Mouse (Mus musculus) kidney, postnatal 0 days (tissue): Measurements from ENCODE around the gene Il20ra. TPM values are rescaled to one million over a fixed set of nuclear protein-coding genes. Genes with fewer than 3 reads are reported as not detected.
A peak's percentile ranks its signal among the peaks of the same experiment; 100 is the strongest.

Experiments used
- ATAC-seq: fragments of 200-750 bp; cut with Nextera tagmentation; replicated peaks from 2 replicates; pipeline ENCODE4 v1.8.0; 2017; ENCODE audit warnings: low read depth, moderate number of reproducible peaks, moderate TSS enrichment, moderate library complexity; ENCODE audit not compliant: low FRiP score
- DNase-seq: peaks from one replicate; pipeline ENCODE4 v3.0.0-alpha.2; 2016; ENCODE audit warnings: low spot score
- H3K27ac ChIP-seq: fragments of 300-500 bp; sonication (generic); 2 replicates; pipeline ENCODE4 v1.5.1; 2014; ENCODE audit warnings: mild to moderate bottlenecking
- H3K27me3 ChIP-seq: fragments of 300-500 bp; sonication (generic); 2 replicates; pipeline ENCODE4 v1.6.1; 2014; ENCODE audit warnings: low read length, mixed read lengths; ENCODE audit not compliant: insufficient read depth
- H3K36me3 ChIP-seq: fragments of 300-500 bp; sonication (generic); 2 replicates; pipeline ENCODE4 v1.6.1; 2014; ENCODE audit warnings: low read length, mixed read lengths; ENCODE audit not compliant: insufficient read depth
- H3K4me1 ChIP-seq: fragments of 300-500 bp; sonication (generic); replicated peaks from 2 replicates; pipeline ENCODE4 v1.6.1; 2014; ENCODE audit warnings: antibody characterized with exemption, low read length, mixed read lengths; ENCODE audit not compliant: insufficient read depth
- H3K4me2 ChIP-seq: fragments of 300-500 bp; sonication (generic); 2 replicates; pipeline ENCODE4 v1.6.1; 2014; ENCODE audit warnings: mild to moderate bottlenecking, low read length, moderate library complexity, mixed read lengths
- H3K4me3 ChIP-seq: fragments of 300-500 bp; sonication (generic); replicated peaks from 2 replicates; pipeline ENCODE4 v1.5.1; 2014; ENCODE audit warnings: low read depth, low read length
- H3K9ac ChIP-seq: fragments of 300-500 bp; sonication (generic); 2 replicates; pipeline ENCODE4 v1.6.1; 2014; ENCODE audit warnings: low read depth, low read length
- H3K9me3 ChIP-seq: fragments of 300-500 bp; sonication (generic); replicated peaks from 2 replicates; pipeline ENCODE4 v1.6.1; 2016; ENCODE audit warnings: low read length, inconsistent platforms, mixed read lengths
- CTCF ChIP-seq: IDR thresholded peaks from 2 replicates; pipeline ENCODE4 v1.5.1; 2016; ENCODE audit warnings: antibody characterized with exemption, low read depth, mild to moderate bottlenecking, moderate library complexity
- WGBS: fragments of 180-500 bp; shearing (Covaris S2); extraction: QIAGEN DNeasy Blood & Tissue Kit; methylation state at CpG from one replicate; pipeline ENCODE4 v1.1.7; 2014; 5-methylcytosine and 5-hydroxymethylcytosine counted together
- polyA plus RNA-seq: library from polyadenylated mRNA; unstranded; fragments of >200 nt; fragmentation: Nextera tagmentation; extraction: Ambion mirVana; gene quantifications from 2 replicates; pipeline ENCODE4 v1.2.1, GENCODE M21; 2015

Il20ra gene
- polyA plus RNA-seq, 1 experiment from 2014 or later = 0.11 TPM

DNA sequence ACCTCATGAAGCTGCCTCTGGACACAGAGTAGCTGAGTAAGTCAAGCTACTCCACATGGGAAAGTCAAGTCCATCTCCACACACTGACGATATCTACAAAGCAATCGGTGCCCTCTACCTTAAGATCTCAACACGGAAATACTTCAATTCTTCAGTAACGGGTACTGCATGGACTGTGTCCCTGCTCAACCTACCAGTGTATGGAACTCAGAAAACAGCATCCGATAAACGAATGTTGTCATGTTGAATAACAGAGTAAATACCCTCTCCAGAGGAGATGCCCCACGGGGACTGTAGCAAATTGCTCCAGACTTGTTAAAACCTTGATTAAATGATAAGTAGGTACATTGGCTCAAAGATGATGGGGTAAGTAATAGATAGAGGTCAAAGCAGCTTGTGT, 20.0 kb upstream of the Il20ra start:
- no peak overlapping the region for H3K9ac ChIP-seq
- no peaks in the 10 kb centered on the region for H3K27me3 ChIP-seq
- DNase-seq = no peak
- no peak overlapping the region for H3K27ac ChIP-seq
- H3K9me3 ChIP-seq = no peaks in the 10 kb centered on the region
- H3K4me2 ChIP-seq = no peak overlapping the region
- H3K36me3 ChIP-seq = no peaks in the 10 kb centered on the region
- 88% methylated on average over 7 of the region's 7 CpGs for WGBS
- H3K4me1 ChIP-seq = no peaks in the 10 kb centered on the region
- H3K4me3 ChIP-seq = no peak overlapping the region
- no peak for ATAC-seq
- no peak for TF ChIP-seq CTCF

DNA sequence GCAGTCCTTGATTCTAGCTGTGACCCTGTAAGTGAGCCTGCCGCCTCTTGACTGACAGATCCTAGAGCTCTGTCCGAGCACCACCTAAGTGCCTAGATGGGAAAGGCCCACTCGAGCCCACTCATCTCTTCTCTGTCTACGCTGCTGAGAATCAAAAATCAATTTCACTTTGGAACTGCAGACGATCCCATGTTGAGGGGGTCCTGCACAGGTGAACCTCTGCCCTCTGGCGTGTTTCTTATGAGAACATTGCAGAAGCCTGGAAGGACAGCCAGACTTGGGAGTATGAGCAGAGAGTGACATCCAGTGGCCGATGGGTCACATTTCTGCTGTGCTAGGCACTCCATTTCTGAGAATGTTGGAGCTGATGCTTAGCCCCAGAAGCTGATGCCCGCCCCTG, 19.4 kb upstream of the Il20ra start:
- DNase-seq (peak; percentile 71), ATAC-seq (no peak)
- Histone ChIP-seq H3K9ac (no peak overlapping the region), H3K4me1 (no peaks in the 10 kb centered on the region), H3K36me3 (no peaks in the 10 kb centered on the region), H3K27ac (no peak overlapping the region), H3K9me3 (no peaks in the 10 kb centered on the region), H3K4me2 (no peak overlapping the region), H3K27me3 (no peaks in the 10 kb centered on the region), H3K4me3 (no peak overlapping the region)
- TF ChIP-seq CTCF = peak; percentile 82
- WGBS = 56% methylated on average over 8 of the region's 8 CpGs

DNA sequence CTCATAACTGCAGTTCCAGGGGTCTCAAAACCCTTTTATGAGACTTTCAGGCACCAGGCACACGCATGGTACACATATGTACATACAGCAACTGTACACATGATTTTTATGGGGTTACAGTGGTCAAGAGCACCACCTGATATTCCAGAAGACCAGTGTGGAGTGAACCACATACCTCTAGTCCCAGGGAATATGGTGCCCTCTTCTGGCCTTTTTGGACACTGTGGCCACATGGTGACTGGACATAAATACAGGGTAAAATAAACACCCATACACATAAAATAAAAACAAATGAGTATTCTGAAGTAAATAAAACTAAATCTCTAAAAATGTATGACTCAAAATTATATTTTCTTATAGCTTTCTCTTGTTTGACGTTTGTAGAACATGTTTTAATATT, 18.7 kb upstream of the Il20ra start:
- 64% methylated on average over 2 of the region's 2 CpGs for WGBS
- no peak for DNase-seq

DNA sequence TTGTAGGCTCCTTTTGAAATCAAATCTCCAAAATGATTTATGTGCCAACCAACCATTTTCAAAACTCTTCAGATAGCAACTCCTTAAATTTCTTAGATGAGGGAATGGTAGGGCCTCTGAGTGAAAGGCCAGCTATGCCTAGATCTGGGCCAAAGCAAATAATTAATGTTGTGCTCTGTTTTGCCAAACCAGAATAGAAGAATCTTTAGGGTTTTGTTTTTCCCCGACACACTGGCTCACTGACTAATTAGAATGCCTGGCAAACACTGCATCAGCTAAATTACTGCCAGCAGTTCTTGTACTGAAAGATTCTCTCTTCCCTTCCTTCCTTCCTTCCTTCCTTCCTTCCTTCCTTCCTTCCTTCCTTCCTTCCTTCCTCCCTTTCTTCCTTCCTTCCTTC, 13.0 kb upstream of the Il20ra start:
- Histone ChIP-seq H3K4me1 (no peaks in the 10 kb centered on the region), H3K27ac (no peak overlapping the region)

More for the DNA sequence above, 18.7 kb upstream of the Il20ra start:
- peak; percentile 62 for TF ChIP-seq CTCF
- Histone ChIP-seq H3K9ac (no peak overlapping the region), H3K36me3 (no peaks in the 10 kb centered on the region), H3K4me1 (no peaks in the 10 kb centered on the region), H3K4me2 (no peak overlapping the region), H3K4me3 (no peak overlapping the region), H3K9me3 (no peaks in the 10 kb centered on the region), H3K27me3 (no peaks in the 10 kb centered on the region), H3K27ac (no peak overlapping the region)
- ATAC-seq = no peak

DNA sequence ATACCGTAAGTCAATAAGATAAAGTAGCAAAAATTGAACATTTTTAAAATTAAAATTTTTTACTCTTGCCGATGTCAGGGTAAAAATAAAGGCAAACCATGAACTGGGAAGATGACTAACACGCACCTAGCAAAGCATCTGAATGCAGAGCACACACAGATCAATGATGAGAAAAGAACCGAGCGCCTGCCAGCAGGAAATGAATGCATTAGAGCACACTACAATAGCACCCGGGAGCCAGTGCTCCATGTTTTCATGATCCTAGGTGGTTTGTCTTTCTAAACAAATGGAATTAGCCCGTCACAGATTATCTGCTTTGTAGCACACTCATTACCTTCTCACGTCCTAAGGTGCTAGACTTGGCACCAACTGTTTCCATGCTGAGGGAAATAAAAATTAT, 7.9 kb upstream of the Il20ra start:
- ATAC-seq (no peak), DNase-seq (no peak)
- WGBS = 60% methylated on average over 8 of the region's 8 CpGs
- no peak overlapping the region for H3K27ac ChIP-seq
- TF ChIP-seq CTCF = no peak
- no peaks in the 10 kb centered on the region; the same call in 1 of the 2 replicates for H3K27me3 ChIP-seq
- no peaks in the 10 kb centered on the region for H3K9me3 ChIP-seq
- H3K4me3 ChIP-seq = no peak overlapping the region
- H3K36me3 ChIP-seq = no peaks in the 10 kb centered on the region
- no peak overlapping the region for H3K9ac ChIP-seq
- H3K4me2 ChIP-seq = no peak overlapping the region
- H3K4me1 ChIP-seq = no peaks in the 10 kb centered on the region

More for the DNA sequence above, 13.0 kb upstream of the Il20ra start:
- no peak overlapping the region for H3K9ac ChIP-seq
- H3K9me3 ChIP-seq = no peaks in the 10 kb centered on the region
- no peak overlapping the region for H3K4me3 ChIP-seq
- 34% methylated on average over 1 of the region's 1 CpGs for WGBS
- no peaks in the 10 kb centered on the region for H3K36me3 ChIP-seq
- no peak overlapping the region for H3K4me2 ChIP-seq
- ATAC-seq = no peak
- no peak for TF ChIP-seq CTCF
- no peak for DNase-seq
- no peaks in the 10 kb centered on the region; the same call in 1 of the 2 replicates for H3K27me3 ChIP-seq

DNA sequence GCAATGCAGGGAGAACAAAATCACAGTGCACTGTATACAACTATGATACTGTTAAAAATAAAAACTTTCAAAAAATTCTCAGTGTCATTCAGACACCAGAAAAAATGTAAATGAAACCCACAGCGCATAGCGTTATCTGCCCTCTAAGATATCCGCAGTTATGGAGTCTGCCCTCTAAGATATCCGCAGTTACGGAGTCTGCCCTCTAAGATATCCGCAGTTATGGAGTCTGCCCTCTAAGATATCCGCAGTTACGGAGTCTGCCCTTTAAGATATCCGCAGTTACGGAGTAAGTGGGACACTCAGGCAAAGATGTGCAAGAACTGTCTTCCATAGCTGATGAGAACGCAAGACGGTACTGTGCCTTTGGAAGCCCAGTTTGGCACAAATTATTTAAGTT, 4.6 kb upstream of the Il20ra start:
- 68% methylated on average over 12 of the region's 12 CpGs for WGBS
- no peaks in the 10 kb centered on the region for H3K9me3 ChIP-seq

More for the DNA sequence above, 4.6 kb upstream of the Il20ra start:
- H3K9ac ChIP-seq = no peak overlapping the region
- TF ChIP-seq CTCF = no peak
- no peaks in the 10 kb centered on the region for H3K4me1 ChIP-seq
- no peak overlapping the region for H3K4me3 ChIP-seq
- H3K27me3 ChIP-seq = no peaks in the 10 kb centered on the region; the same call in 1 of the 2 replicates
- no peak overlapping the region for H3K27ac ChIP-seq
- no peak for DNase-seq
- H3K4me2 ChIP-seq = no peak overlapping the region
- no peak for ATAC-seq
- H3K36me3 ChIP-seq = no peaks in the 10 kb centered on the region
